Comparison of ENCODE assay signal across 32 mouse cellular contexts in genomic region chr5:148500516-148500915, GRCm38 (mm10). TPM values are rescaled to one million over a fixed set of nuclear protein-coding genes. Genes with fewer than 3 reads are reported as not detected.
DNase-seq lines count a peak whose midpoint lies in the region; ATAC-seq and TF ChIP-seq lines count a peak whose summit lies in the region.
"Had no signal": no experiment of that assay in that cellular context is flagged by ENCODE, and none has a peak within 500 bp of the region (broad histone marks: within the 10 kb centered on the region; RNA-seq: fewer than 3 reads in every experiment).

No protein-coding gene starts in this region.

- H3K4me2 ChIP-seq in forebrain, embryonic 11.5 days (ENCODE audit: low read depth, low read length, severe bottlenecking) = no peak overlapping the region
- H3K4me2 ChIP-seq: embryonic facial prominence, embryonic 12.5 days; forebrain, embryonic 15.5 days; heart, embryonic 15.5 days; hindbrain, embryonic 12.5 days; limb, embryonic 15.5 days; liver, embryonic 13.5 days; midbrain, embryonic 15.5 days; neural tube, embryonic 15.5 days; stomach, embryonic 15.5 days had no signal

- H3K27me3 ChIP-seq in splenic B cell, adult 2 months (ENCODE audit: control insufficient read depth, insufficient read depth, low read length, poor library complexity, severe bottlenecking) = no peaks in the 10 kb centered on the region
- no peaks in the 10 kb centered on the region for H3K27me3 ChIP-seq in forebrain, embryonic 11.5 days (ENCODE audit: control insufficient read depth, insufficient read depth, low read length)
- H3K27me3 ChIP-seq: CH12.LX; embryonic facial prominence, embryonic 12.5 days; forebrain, embryonic 15.5 days; heart, embryonic 15.5 days; hindbrain, embryonic 12.5 days; limb, embryonic 15.5 days; liver, embryonic 13.5 days; midbrain, embryonic 15.5 days; neural tube, embryonic 15.5 days; Patski; stomach, embryonic 15.5 days had no signal

- DNase-seq in layer of hippocampus, adult 2 months (ENCODE audit: low spot score in 2 of 2) = no peak
- DNase-seq in layer of hippocampus, adult 9-10 months (ENCODE audit: low spot score) = no peak
- peak; percentile 53 for DNase-seq in right cerebral cortex, adult 18-20 months
- no peak for DNase-seq in right cerebral cortex, postnatal 10 days (ENCODE audit: low spot score in 2 of 2)
- peak; percentile 27 for DNase-seq in splenic B cell, adult 2 months (ENCODE audit: low read depth, low spot score)
- DNase-seq in forebrain, embryonic 11.5 days (ENCODE audit: low spot score) = no peak
- DNase-seq in gastrocnemius, postnatal 10 days = no peak
- DNase-seq: adrenal gland, postnatal 10 days; cerebellum, adult 11-12 months; cerebellum, adult 9-11 months; embryo, embryonic 11 days; heart, postnatal 36 days; kidney, adult 11 months; kidney, postnatal 14 days; liver, embryonic 13.5 days; right cerebral cortex, postnatal 4 days; thymus, postnatal 25 days had no signal

- H3K9me3 ChIP-seq in forebrain, embryonic 11.5 days (ENCODE audit: control insufficient read depth, low read length) = no peaks in the 10 kb centered on the region; the same call in 1 of the 2 replicates
- H3K9me3 ChIP-seq: forebrain, embryonic 15.5 days; heart, embryonic 10.5 days; heart, embryonic 15.5 days; limb, embryonic 10.5 days; limb, embryonic 15.5 days; liver, embryonic 13.5 days; midbrain, embryonic 10.5 days; midbrain, embryonic 15.5 days; neural tube, embryonic 15.5 days; stomach, embryonic 15.5 days had no signal

- peaks cover 3% of the 10 kb centered on the region; the same call in 1 of the 2 replicates for H3K36me3 ChIP-seq in splenic B cell, adult 2 months (ENCODE audit: control insufficient read depth, insufficient read depth, low read length, poor library complexity, severe bottlenecking)
- H3K36me3 ChIP-seq in forebrain, embryonic 11.5 days (ENCODE audit: control insufficient read depth, insufficient read depth, low read length) = no peaks in the 10 kb centered on the region
- H3K36me3 ChIP-seq: stomach, embryonic 15.5 days had no signal

- WGBS in forebrain, embryonic 11.5 days = 92% methylated on average over 8 of the region's 8 CpGs

- peak; percentile 54 for ATAC-seq in granulocyte monocyte progenitor cell, adult 5-6 weeks (replicated peaks; ENCODE audit: poor library complexity, severe bottlenecking)
- no peak for ATAC-seq in forebrain, embryonic 11.5 days (replicated peaks; ENCODE audit: low FRiP score)
- ATAC-seq: forebrain, embryonic 15.5 days; midbrain, embryonic 15.5 days; Patski had no signal

- TF ChIP-seq CTCF in layer of hippocampus, adult 2 months (conservative IDR thresholded peaks at IDR 0.05) = no peak

- no peaks in the 10 kb centered on the region for H3K4me1 ChIP-seq in forebrain, embryonic 11.5 days (replicated peaks; ENCODE audit: control insufficient read depth, insufficient read depth, low read length)
- H3K4me1 ChIP-seq: embryonic facial prominence, embryonic 12.5 days; forebrain, embryonic 15.5 days; hindbrain, embryonic 12.5 days; limb, embryonic 15.5 days; midbrain, embryonic 10.5 days; midbrain, embryonic 15.5 days; neural tube, embryonic 15.5 days; stomach, embryonic 15.5 days had no signal

- H3K27ac ChIP-seq in layer of hippocampus, adult 2 months = peak overlapping the region; percentile 21; the same call in 1 of the 2 replicates
- no peak overlapping the region for H3K27ac ChIP-seq in forebrain, embryonic 11.5 days (ENCODE audit: low read depth, low read length)
- H3K27ac ChIP-seq: embryonic facial prominence, embryonic 12.5 days; forebrain, embryonic 15.5 days; heart, embryonic 10.5 days; heart, embryonic 15.5 days; hindbrain, embryonic 12.5 days; limb, embryonic 10.5 days; limb, embryonic 15.5 days; liver, embryonic 13.5 days; macrophage; midbrain, embryonic 10.5 days; midbrain, embryonic 15.5 days; neural tube, embryonic 15.5 days; stomach, embryonic 15.5 days had no signal

- no peak overlapping the region for H3K4me3 ChIP-seq in layer of hippocampus, adult 2 months
- no peak overlapping the region for H3K4me3 ChIP-seq in forebrain, embryonic 11.5 days (ENCODE audit: low read depth, low read length)
- H3K4me3 ChIP-seq: embryonic facial prominence, embryonic 12.5 days; forebrain, embryonic 15.5 days; heart, embryonic 10.5 days; heart, embryonic 15.5 days; hindbrain, embryonic 12.5 days; limb, embryonic 10.5 days; limb, embryonic 15.5 days; liver, embryonic 13.5 days; midbrain, embryonic 10.5 days; midbrain, embryonic 15.5 days; neural tube, embryonic 15.5 days; stomach, embryonic 15.5 days had no signal

- H3K9ac ChIP-seq in forebrain, embryonic 11.5 days (ENCODE audit: low read length) = no peak overlapping the region
- H3K9ac ChIP-seq: embryonic facial prominence, embryonic 12.5 days; forebrain, embryonic 15.5 days; heart, embryonic 15.5 days; hindbrain, embryonic 12.5 days; limb, embryonic 15.5 days; liver, embryonic 13.5 days; midbrain, embryonic 15.5 days; neural tube, embryonic 15.5 days; stomach, embryonic 15.5 days had no signal

RNA-seq across cellular contexts. Expression of gene Ubl3, which starts 52.1 kb away (rescaled TPM):
- total RNA-seq in layer of hippocampus, adult 2 months (2021) = 100 to 1,000 TPM; 221 to 227 TPM
- 25.4 and 33.9 TPM in 2 replicates for total RNA-seq in granulocyte monocyte progenitor cell, adult 5-6 weeks (2014; fragmentation: Nextera tagmentation)
- total RNA-seq in granulocyte monocyte progenitor cell, adult 5-6 weeks (2017) = 33.6 and 46.5 TPM in 2 replicates
- 83.7 and 84.2 TPM in 2 replicates for polyA plus RNA-seq in forebrain, embryonic 11.5 days (2014; fragmentation: Nextera tagmentation; extraction: Ambion mirVana)
- 10 to 100 TPM; 81.3 to 82.0 TPM for total RNA-seq in gastrocnemius, postnatal 10 days (2021)

Comparison
In these comparisons a context has a peak if more than half of its experiments do, and no peak if none do; other contexts are left out.
1. DNase-seq: peak in right cerebral cortex, adult 18-20 months (single experiment) and splenic B cell, adult 2 months (single experiment); none in layer of hippocampus, adult 2 months (0 of 2), layer of hippocampus, adult 9-10 months (single experiment), right cerebral cortex, postnatal 10 days (0 of 2), forebrain, embryonic 11.5 days (single experiment) and gastrocnemius, postnatal 10 days (single experiment).